Mouse (Mus musculus) Patski (cell line): ENCODE data around the gene Tctn1. TPM values are rescaled to one million over a fixed set of nuclear protein-coding genes. Genes with fewer than 3 reads are reported as not detected.

Experiments
- ATAC-seq: fragments of 100-300 bp; one replicate; pipeline ENCODE4 v1.8.0; 2021
- CTCF ChIA-PET: fragments of 350-600 bp; sonication (Branson Sonifier 250); formaldehyde crosslinking; loops from one replicate; lab custom pipeline; 2022; ENCODE audit warnings: inconsistent platforms; lab: Charles Lee
- POLR2A ChIA-PET: fragments of 350-600 bp; sonication (Branson Sonifier 250); formaldehyde crosslinking; loops from one replicate; lab custom pipeline; 2022; ENCODE audit warnings: antibody characterized with exemption, inconsistent platforms; lab: Charles Lee
- DNase-seq: peaks from one replicate; pipeline ENCODE4 v3.0.0-alpha.2; 2011; ENCODE audit warnings: low read depth, low spot score
- H3K27me3 ChIP-seq: fragments of 371-371 bp; one replicate; pipeline ENCODE4 v1.5.1; 2021
- CTCF ChIP-seq: fragments of 100-300 bp; IDR thresholded peaks from one replicate; pipeline ENCODE4 v1.5.1; 2021
- in situ Hi-C: fragments of 300-500 bp; cut with MboI; formaldehyde crosslinking; loops from 3 replicates; pipeline ENCODE4 v1.11.1; 2018; ENCODE audit warnings: low pct_unique_long_range_greater_than_20kb, mixed read lengths
- polyA plus RNA-seq: library from polyadenylated mRNA; unstranded; gene quantifications from one replicate; pipeline ENCODE4 v1.2.3, GENCODE M21; 2021

The Tctn1 gene
- polyA plus RNA-seq, 1 experiment from 2014 or later, result 50.7 TPM

DNA sequence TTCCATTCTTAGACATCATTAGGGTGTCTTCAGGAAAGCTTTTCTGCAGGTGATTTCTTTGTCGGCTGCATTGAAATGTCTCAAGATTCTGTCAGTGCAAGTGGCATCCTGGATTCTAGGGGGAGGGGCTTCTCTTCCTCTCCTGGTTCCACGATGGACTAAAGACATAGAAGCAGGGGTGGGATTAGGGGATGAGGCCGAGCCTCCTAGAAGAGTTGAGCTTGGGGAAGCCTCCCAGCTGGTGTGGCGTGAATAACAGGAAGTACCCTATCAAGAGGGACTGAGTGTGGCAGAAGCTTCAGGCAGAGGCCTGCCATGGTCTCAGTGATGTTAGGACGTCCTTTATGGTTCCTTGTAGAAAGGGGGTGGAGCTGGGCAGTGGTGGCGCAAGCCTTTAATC, 32.8 kb downstream of the Tctn1 start:
- ATAC-seq, result no peak
- in situ Hi-C loops, result no loop called here
- CTCF ChIA-PET, result no interaction called here
- no peak for TF ChIP-seq CTCF
- H3K27me3 ChIP-seq, result no peaks in the 10 kb centered on the region
- POLR2A ChIA-PET, result interaction anchor here (0.5 kb wide), 1 partner anchor 97 kb away, joined by 3 read pairs; no protein-coding TSS in a partner anchor
- DNase-seq, result no peak

DNA sequence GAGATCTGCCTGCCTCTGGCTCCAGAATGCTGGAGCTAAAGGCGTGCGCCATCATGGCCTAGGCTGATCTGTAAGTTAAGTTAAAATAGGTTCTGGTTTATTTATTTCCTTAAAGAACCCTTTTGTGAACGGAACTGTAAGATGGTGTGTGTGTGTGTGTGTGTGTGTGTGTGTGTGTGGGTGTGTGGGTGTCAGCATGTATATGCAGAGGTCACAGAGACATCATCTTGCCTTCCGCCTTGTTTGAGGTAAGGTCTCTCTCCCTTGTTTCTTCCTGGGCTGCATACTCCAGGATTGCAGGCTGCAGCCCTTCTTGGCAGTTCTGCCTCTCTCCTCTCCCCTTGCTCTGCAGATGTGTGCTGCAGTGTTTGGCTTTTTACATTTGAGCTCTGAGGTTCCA, 33.4 kb downstream of the Tctn1 start:
- no peak for TF ChIP-seq CTCF
- CTCF ChIA-PET, result no interaction called here
- ATAC-seq (no peak), DNase-seq (no peak)
- in situ Hi-C loops, result no loop called here
- POLR2A ChIA-PET, result no interaction called here
- no peaks in the 10 kb centered on the region for H3K27me3 ChIP-seq

DNA sequence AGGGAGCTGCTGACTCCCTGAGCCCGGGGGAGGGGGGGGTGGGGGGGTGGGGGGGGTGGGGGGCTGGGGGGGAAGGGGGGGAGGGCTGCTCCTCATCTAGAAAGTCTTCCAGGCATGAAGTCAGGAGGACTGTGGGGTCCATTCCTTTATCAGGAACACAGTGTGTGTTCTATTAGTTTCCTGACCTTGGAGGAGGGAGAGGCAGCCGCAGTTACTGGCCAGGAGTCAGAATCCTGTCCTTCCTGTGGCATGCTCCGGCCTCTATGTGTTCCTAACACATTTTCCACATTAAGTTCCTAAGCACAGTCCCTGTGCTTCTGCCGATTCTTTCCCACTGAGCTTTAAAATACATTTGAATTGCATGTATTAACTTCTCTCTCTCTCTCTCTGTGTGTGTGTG, 35.5 kb downstream of the Tctn1 start:
- in situ Hi-C loops, result loop anchor here (10.0 kb wide), 1 partner anchor 354 kb away; no protein-coding TSS in a partner anchor
- CTCF ChIA-PET, result no interaction called here
- DNase-seq (no peak), ATAC-seq (no peak)
- no peaks in the 10 kb centered on the region for H3K27me3 ChIP-seq
- no peak for TF ChIP-seq CTCF
- POLR2A ChIA-PET, result interaction anchor here (0.8 to 1.3 kb wide), 2 partner anchors 8 to 10 kb away, joined by 3 read pairs; no protein-coding TSS in a partner anchor

DNA sequence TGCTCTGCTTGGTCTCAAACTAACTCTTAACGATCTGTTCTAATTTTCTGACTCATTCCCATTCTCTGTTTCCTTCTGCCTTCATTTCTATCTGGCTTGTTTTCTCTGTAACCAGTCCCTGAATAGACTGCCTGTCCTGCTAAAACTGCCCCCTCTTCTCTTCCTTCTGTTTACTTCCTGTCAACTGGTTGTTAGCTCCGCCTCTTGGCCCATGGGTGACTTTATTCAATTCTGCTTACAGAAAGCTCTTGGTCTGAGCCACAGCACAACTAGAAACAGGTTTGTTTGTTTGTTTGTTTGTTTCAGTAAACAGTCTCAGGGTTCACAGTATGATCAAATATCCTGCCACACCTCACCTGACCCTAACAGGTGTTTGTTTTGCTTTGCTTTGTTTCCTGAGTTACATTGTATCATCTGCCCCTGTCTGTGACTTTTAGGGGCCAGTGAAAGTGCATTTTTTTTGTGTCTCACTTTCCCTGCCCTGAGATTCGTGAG, 35.9 kb downstream of the Tctn1 start:
- DNase-seq (no peak), ATAC-seq (no peak)
- POLR2A ChIA-PET, result no interaction called here
- no peaks in the 10 kb centered on the region for H3K27me3 ChIP-seq
- CTCF ChIA-PET, result no interaction called here
- no peak for TF ChIP-seq CTCF
- in situ Hi-C loops, result loop anchor here (10.0 kb wide), 1 partner anchor 354 kb away; no protein-coding TSS in a partner anchor

DNA sequence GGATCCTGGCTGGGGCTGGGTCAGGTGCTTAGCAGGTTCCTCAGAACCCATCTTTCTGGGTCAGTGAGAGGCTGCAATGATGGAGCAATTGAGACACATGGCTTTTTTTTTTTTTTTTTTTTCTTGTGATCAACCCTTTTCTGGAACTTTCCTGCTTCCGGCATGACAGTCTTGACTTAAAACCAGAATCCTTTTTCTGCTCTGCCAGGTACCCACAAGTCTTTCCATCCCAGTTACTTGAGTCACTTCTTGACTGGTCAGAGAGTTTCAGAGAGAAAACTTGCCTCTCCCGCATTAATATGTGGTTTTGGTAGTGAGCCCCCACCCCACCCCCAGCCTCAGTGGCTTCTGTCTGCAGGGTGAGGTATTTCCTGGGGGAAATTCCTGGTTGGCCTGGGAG, 40.0 kb downstream of the Tctn1 start:
- no peak for ATAC-seq
- no peak for DNase-seq
- no peaks in the 10 kb centered on the region for H3K27me3 ChIP-seq
- in situ Hi-C loops, result loop anchor here (10.0 kb wide), 1 partner anchor 349 kb away; no protein-coding TSS in a partner anchor
- TF ChIP-seq CTCF, result no peak
- CTCF ChIA-PET, result no interaction called here
- POLR2A ChIA-PET, result no interaction called here

DNA sequence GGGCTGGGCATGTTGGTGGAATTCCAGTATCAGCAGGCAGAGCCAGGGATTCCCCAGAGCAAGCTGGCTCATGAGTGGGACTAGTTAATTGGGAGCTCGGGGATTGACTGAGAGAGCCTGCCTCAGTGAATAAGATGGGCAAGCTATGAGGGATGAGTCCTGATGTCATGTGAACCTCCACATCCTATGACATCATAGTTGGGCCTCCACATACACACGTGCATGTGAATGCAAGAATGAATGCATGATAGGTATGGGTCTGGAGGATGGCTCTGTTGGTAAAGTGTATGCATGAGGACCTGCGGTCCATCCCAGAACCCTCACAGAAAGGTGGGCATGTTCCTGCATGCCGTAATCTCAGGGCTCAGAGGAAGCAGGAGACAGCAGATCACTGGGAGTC, 43.2 kb downstream of the Tctn1 start:
- no peak for TF ChIP-seq CTCF
- CTCF ChIA-PET, result interaction anchor here (1.0 kb wide), 1 partner anchor 92 kb away, joined by 4 read pairs; no protein-coding TSS in a partner anchor
- DNase-seq (no peak), ATAC-seq (no peak)
- POLR2A ChIA-PET, result interaction anchor here (1.0 kb wide), 1 partner anchor 8 kb away, joined by 3 read pairs; no protein-coding TSS in a partner anchor
- no peaks in the 10 kb centered on the region for H3K27me3 ChIP-seq
- in situ Hi-C loops, result loop anchor here (10.0 kb wide), 1 partner anchor 346 kb away; no protein-coding TSS in a partner anchor

DNA sequence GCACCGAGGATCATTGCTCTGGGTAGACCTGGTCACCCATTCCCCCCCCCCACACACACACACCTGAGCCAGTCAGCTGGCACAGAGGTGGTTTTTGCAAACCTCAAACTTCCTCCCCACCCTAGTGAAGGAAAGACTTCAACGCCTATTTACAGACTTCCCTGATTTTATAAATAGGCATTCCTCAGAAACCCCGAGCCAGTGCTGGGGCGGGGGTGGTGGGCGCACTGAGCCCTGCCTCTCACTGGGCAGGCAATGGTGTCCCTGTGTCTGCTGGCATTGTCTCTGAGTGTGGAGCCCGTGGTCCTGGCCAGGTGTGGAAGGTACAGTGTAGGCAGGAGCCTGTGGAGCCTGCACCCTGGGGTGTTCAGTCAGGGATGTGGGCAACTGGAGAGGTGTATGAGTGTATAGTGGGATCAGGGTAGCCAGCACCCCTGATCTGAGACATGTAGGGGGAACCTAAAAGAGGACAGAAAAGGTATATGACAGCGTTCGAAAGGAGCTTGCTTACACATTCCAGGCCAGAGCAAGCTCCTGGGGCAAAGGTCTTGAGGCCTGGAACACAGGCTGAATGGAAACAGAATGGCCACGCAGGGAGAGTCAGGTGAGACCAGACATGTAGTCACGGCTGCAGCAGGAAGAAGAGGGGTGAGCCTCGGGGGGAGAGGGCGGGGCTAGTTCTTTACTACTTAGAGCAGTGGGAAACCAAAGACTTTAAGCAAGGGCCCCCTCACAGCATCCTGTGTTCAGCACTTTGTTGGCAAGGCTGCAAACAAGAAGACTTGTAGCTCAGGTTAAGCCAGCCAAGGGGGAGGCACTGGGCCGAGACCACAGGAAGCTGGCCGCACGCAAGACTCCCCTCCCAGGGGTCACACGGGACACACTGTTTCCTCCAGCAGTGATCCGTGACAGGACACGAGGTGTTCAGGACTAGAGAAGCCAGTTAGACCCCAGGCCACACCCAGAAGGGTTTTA, 44.3 kb downstream of the Tctn1 start:
- TF ChIP-seq CTCF, result no peak
- peak; percentile 9 for ATAC-seq
- POLR2A ChIA-PET, result interaction anchor here (1.0 kb wide), 1 partner anchor 10 kb away, joined by 3 read pairs; no protein-coding TSS in a partner anchor
- CTCF ChIA-PET, result interaction anchor here (1.3 kb wide), 1 partner anchor 21 kb away, joined by 4 read pairs; no protein-coding TSS in a partner anchor
- no peak for DNase-seq
- in situ Hi-C loops, result loop anchor here (10.0 kb wide), 1 partner anchor 345 kb away; no protein-coding TSS in a partner anchor
- no peaks in the 10 kb centered on the region for H3K27me3 ChIP-seq

DNA sequence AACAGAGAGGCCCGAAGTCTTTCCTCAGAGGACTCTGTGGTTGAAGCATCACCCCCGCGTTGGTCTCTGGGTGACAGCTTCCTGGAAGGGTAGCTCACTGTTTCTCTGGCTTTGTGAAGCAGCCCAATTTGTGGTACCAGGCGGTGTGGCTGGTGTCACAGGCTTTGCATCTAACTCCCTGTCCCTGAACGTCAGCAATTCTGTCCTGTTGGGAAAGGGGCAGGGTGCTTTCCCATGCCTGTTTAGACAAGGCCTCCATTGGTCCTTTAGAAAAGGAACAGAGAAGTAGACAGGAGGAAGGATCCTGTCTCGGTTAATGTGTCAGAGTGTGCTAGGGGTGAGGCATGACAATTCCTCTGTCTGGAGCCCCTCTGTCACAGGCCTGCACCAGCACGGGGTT, 45.3 kb downstream of the Tctn1 start:
- POLR2A ChIA-PET, result interaction anchor here (1.0 kb wide), 1 partner anchor 10 kb away, joined by 3 read pairs; no protein-coding TSS in a partner anchor
- CTCF ChIA-PET, result no interaction called here

DNA sequence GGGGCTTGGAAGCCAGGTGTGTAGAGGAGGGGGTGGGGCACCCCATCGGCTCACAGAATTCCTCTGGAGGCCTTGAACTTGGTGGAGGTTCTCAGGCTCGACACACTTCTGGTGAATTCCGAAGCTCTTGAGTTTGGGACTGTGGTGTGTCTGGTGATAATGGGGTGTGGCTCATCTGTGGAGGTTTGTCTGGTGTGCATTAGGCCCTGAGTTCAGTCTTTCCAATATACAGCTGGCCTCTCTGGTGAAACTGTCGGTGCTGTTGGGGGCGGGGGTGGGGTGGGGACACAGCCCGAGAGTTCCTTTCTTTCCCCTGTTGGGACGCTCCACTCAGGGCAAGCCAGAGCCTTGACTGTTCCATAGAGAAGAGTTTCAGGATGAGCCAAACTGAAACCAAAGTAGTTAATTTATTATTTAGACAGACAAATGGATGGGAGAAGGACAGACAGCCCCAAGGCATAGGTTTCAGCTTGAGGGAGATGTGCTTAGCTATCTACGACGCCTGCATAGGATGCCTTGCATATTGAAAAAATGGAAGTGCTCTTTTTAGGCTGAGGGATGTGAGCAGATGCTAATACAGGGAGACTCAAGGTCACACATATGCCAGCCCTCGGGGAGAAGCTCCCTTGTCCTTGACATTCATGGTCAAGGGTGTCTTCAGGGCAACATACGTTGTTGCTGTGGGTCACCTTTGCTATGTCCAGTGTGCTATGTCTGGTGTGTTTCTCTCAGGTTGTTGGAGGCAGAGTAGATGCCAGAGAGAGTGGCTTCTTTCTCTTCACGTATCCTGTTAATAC, 46.0 kb downstream of the Tctn1 start:
- no peak for ATAC-seq
- ChIA-PET CTCF (no interaction called here), POLR2A (interaction anchor here (1.0 kb wide), 1 partner anchor 11 kb away, joined by 3 read pairs; no protein-coding TSS in a partner anchor)
- in situ Hi-C loops, result no loop called here
- H3K27me3 ChIP-seq, result no peaks in the 10 kb centered on the region
- no peak for DNase-seq
- TF ChIP-seq CTCF, result no peak

More for the DNA sequence above, 45.3 kb downstream of the Tctn1 start:
- DNase-seq (no peak), ATAC-seq (no peak)
- no peak for TF ChIP-seq CTCF
- in situ Hi-C loops, result no loop called here
- no peaks in the 10 kb centered on the region for H3K27me3 ChIP-seq

DNA sequence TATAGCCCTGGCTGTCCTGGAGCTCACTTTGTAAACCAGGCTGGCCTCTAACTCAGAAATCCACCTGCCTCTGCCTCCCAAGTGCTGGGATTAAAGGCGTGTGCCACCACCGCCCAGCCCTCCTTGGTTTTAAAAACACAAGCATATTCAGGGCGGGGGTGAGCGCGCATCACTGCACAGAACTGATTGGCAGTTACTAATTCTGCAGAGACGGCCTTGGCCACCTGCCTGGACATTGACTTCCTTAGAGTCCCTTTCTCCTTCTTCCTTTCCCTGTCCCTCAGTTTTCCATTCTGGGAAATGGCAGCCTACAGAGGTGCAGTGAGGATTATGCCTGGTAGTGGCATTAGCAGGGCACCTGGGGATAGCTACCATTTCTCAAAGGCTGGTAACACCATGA, 46.6 kb downstream of the Tctn1 start:
- in situ Hi-C loops, result no loop called here
- ATAC-seq (no peak), DNase-seq (no peak)
- TF ChIP-seq CTCF, result no peak
- ChIA-PET POLR2A (no interaction called here), CTCF (interaction anchor here (1.3 kb wide), 1 partner anchor 86 kb away, joined by 4 read pairs; no protein-coding TSS in a partner anchor)
- H3K27me3 ChIP-seq, result no peaks in the 10 kb centered on the region
